Mouse (Mus musculus) kidney, embryonic 16.5 days (tissue): Measurements from ENCODE around the gene Gm11032. TPM values are rescaled to one million over a fixed set of nuclear protein-coding genes. Genes with fewer than 3 reads are reported as not detected.

ENCODE experiments used
- ATAC-seq: fragments of 200-750 bp; cut with Nextera tagmentation; 2 replicates; pipeline ENCODE4 v1.8.0; 2017; ENCODE audit warnings: moderate TSS enrichment; ENCODE audit not compliant: low FRiP score, low TSS enrichment
- H3K27ac ChIP-seq: fragments of 300-500 bp; sonication (generic); 2 replicates; pipeline ENCODE4 v1.5.1; 2014; ENCODE audit warnings: low read length
- H3K27me3 ChIP-seq: fragments of 300-500 bp; sonication (generic); 2 replicates; pipeline ENCODE4 v1.6.1; 2014; ENCODE audit warnings: low read length, control low read depth, mixed read lengths; ENCODE audit not compliant: insufficient read depth
- H3K36me3 ChIP-seq: fragments of 300-500 bp; sonication (generic); 2 replicates; pipeline ENCODE4 v1.6.1; 2014; ENCODE audit warnings: low read length, control low read depth, mixed read lengths; ENCODE audit not compliant: insufficient read depth
- H3K4me1 ChIP-seq: fragments of 300-500 bp; sonication (generic); 2 replicates; pipeline ENCODE4 v1.6.1; 2014; ENCODE audit warnings: low read length, control low read depth, mixed read lengths; ENCODE audit not compliant: insufficient read depth
- H3K4me2 ChIP-seq: fragments of 300-500 bp; sonication (generic); replicated peaks from 2 replicates; pipeline ENCODE4 v1.6.1; 2014; ENCODE audit warnings: low read depth, low read length
- H3K4me3 ChIP-seq: fragments of 300-500 bp; sonication (generic); 2 replicates; pipeline ENCODE4 v1.5.1; 2014; ENCODE audit warnings: mild to moderate bottlenecking, low read length
- H3K9ac ChIP-seq: fragments of 300-500 bp; sonication (generic); replicated peaks from 2 replicates; pipeline ENCODE4 v1.6.1; 2014; ENCODE audit warnings: low read length
- H3K9me3 ChIP-seq: fragments of 300-500 bp; sonication (generic); 2 replicates; pipeline ENCODE4 v1.6.1; 2016; ENCODE audit warnings: low read length, control low read depth
- WGBS: fragments of 180-500 bp; shearing (Covaris S2); extraction: QIAGEN DNeasy Blood & Tissue Kit; methylation state at CpG from one replicate; pipeline ENCODE4 v1.1.7; 2014; 5-methylcytosine and 5-hydroxymethylcytosine counted together
- polyA plus RNA-seq: library from polyadenylated mRNA; unstranded; fragments of >200 nt; fragmentation: Nextera tagmentation; extraction: Ambion mirVana; gene quantifications from 2 replicates; pipeline ENCODE4 v1.2.1, GENCODE M21; 2015

The Gm11032 gene
- polyA plus RNA-seq, 1 experiment from 2014 or later, result not detected

DNA sequence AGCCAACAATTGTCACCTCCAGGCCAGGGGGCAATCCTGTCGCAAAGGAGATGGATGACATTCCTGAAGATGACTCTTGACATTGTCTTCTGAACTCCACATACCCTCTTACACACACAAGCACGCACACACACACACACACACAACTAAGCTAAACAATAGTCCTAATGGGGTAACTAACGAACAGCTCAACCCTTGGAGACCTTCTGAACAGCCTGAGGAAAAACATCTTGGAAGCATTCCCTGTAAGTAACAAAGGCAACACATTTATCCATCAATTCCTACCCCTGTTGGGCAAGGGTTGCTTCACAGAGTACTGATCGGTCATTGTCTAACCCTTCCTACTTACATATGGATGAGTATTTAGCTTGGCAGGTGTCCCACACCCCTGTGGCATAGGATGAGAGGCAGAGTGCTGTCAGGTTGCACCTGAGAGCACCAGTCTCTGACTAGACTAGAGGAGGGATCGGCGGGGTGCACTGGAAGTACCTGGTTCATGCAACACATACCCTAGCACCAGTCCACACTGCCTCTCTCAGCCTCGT, 2.6 kb downstream of the Gm11032 start:
- ATAC-seq, result no peak
- H3K27me3 ChIP-seq, result no peaks in the 10 kb centered on the region
- H3K4me1 ChIP-seq, result no peaks in the 10 kb centered on the region
- H3K27ac ChIP-seq, result no peak overlapping the region
- no peaks in the 10 kb centered on the region for H3K9me3 ChIP-seq
- WGBS, result 74% methylated on average over 7 of the region's 7 CpGs
- H3K4me3 ChIP-seq, result no peak overlapping the region
- no peak overlapping the region for H3K9ac ChIP-seq
- H3K4me2 ChIP-seq, result no peak overlapping the region
- H3K36me3 ChIP-seq, result no peaks in the 10 kb centered on the region

DNA sequence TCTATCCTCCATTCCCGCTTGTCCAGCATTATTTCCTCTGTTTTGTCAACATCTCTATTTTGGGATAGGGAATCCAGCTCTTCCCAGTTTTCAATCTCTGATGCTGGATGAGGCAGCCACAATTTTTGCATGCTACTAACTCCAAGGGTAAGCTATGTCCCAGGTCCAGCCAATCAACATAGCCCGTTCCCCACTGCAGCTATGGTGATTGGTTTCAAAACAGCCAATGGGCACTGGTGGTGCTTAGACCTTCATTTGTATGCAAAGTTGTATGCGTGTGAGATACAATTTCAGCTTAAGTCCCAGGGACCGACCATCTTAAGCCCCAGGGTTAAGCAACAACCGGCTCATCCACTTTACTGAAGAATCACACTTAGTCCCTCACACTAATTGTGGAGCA, 3.1 kb downstream of the Gm11032 start:
- H3K4me1 ChIP-seq, result no peaks in the 10 kb centered on the region
- H3K9me3 ChIP-seq, result no peaks in the 10 kb centered on the region
- ATAC-seq, result no peak
- H3K4me3 ChIP-seq, result no peak overlapping the region
- no peak overlapping the region for H3K4me2 ChIP-seq
- H3K36me3 ChIP-seq, result no peaks in the 10 kb centered on the region
- H3K27me3 ChIP-seq, result no peaks in the 10 kb centered on the region
- no peak overlapping the region for H3K9ac ChIP-seq
- 68% methylated on average over 5 of the region's 5 CpGs for WGBS
- no peak overlapping the region for H3K27ac ChIP-seq

DNA sequence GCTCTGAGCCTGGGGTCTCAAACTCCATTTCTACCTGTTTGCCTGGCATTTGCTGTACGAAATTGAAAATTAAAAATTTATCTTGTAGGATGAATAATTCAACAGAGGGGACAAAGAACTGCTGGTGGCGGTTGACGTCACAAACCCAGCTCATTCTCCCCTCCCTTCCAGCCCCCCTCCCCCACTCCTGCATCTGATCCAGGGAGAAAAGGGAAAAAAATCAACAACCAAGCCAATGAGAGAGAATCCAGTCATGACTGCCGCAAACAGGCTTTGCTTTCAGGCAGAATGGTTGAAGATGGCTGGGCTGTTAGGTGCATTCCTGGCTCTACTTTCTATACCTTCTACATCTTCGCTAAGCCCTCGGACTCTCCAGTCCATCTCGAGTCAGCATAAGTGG, 6.1 kb downstream of the Gm11032 start:
- Histone ChIP-seq H3K9ac (no peak overlapping the region), H3K27ac (no peak overlapping the region), H3K4me2 (no peak overlapping the region), H3K27me3 (no peaks in the 10 kb centered on the region), H3K4me1 (peaks cover 5% of the 10 kb centered on the region; the same call in 1 of the 2 replicates), H3K9me3 (no peaks in the 10 kb centered on the region), H3K4me3 (no peak overlapping the region), H3K36me3 (no peaks in the 10 kb centered on the region)
- WGBS, result 86% methylated on average over 7 of the region's 7 CpGs
- no peak for ATAC-seq

DNA sequence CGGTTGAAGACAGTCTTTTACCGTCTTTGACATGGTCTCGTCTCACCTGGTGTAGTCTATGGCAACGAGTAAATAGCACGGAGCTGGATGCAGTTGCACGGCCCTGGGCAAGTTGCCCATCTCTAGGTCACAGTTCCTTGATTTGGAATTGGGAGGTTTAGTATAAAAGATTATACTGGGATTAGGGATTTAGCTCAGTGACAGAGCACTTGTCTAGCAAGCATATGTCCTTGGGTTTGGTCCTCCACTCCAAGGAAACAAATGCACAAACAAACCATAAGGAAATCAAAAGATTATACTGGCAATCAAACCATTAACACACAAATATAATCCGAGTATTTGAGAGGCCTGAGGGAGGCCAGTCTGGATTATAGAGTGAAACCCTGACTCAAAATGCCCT, 7.8 kb downstream of the Gm11032 start:
- no peak for ATAC-seq
- WGBS, result 69% methylated on average over 7 of the region's 7 CpGs
- no peak overlapping the region for H3K4me3 ChIP-seq
- no peak overlapping the region for H3K9ac ChIP-seq
- no peaks in the 10 kb centered on the region for H3K36me3 ChIP-seq
- peaks cover 5% of the 10 kb centered on the region; the same call in 1 of the 2 replicates for H3K4me1 ChIP-seq
- no peak overlapping the region for H3K27ac ChIP-seq
- no peak overlapping the region for H3K4me2 ChIP-seq
- no peaks in the 10 kb centered on the region for H3K27me3 ChIP-seq
- no peaks in the 10 kb centered on the region for H3K9me3 ChIP-seq

DNA sequence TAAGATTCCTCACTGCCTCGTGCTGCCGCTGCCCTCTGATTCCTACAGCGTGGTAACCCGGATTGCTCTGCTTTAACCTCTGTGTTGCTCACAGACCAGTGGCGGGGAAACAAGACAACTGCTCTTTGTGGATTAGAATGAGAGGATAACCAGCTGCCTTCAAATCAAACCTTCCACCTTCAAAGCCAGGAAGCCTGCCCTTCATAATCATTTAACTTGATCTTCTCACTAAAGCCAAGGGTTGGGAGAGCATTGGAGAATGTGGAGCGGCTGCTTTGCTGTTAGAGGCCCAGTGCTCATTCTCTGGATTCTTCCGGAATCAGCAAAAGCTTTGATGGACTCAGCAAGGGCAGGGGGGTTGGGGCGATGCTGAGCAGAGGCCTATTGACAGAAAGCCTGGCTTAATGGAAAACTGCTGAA, 10.0 kb downstream of the Gm11032 start:
- ATAC-seq, result 0 out of 2 replicates have a peak, but pooled peaks have one; percentile 12
- WGBS, result 31% methylated on average over 8 of the region's 8 CpGs
- Histone ChIP-seq H3K4me2 (no peak overlapping the region), H3K4me1 (peaks cover 5% of the 10 kb centered on the region; the same call in 1 of the 2 replicates), H3K27ac (0 out of 2 replicates have a peak overlapping the region, but pooled peaks have one; percentile 27), H3K4me3 (no peak overlapping the region), H3K9me3 (no peaks in the 10 kb centered on the region), H3K9ac (no peak overlapping the region), H3K36me3 (no peaks in the 10 kb centered on the region), H3K27me3 (no peaks in the 10 kb centered on the region)

DNA sequence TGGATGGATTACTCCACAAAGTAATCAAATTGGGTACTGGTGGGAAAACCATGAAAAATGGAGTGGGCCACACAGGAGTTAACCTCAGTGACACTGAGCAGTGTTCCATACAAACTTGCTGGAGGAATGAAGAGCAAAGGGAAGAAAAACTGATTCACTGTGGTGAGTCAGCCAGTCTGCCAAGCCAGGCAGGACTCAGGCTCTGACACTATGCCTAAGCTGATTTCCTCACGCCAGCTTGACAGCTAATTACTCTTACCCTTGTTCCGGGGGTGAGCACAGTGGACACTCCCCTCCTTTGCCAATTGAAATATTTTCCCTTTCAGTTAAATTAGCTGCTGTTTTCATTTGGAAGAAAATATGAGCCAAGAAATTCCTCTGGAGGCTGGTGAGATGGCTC, 13.6 kb downstream of the Gm11032 start:
- Histone ChIP-seq H3K27me3 (no peaks in the 10 kb centered on the region), H3K4me1 (peaks cover 9% of the 10 kb centered on the region), H3K9ac (no peak overlapping the region), H3K4me3 (no peak overlapping the region), H3K27ac (no peak overlapping the region), H3K36me3 (no peaks in the 10 kb centered on the region), H3K9me3 (no peaks in the 10 kb centered on the region), H3K4me2 (no peak overlapping the region)
- WGBS, result 23% methylated on average over 2 of the region's 2 CpGs
- no peak for ATAC-seq

DNA sequence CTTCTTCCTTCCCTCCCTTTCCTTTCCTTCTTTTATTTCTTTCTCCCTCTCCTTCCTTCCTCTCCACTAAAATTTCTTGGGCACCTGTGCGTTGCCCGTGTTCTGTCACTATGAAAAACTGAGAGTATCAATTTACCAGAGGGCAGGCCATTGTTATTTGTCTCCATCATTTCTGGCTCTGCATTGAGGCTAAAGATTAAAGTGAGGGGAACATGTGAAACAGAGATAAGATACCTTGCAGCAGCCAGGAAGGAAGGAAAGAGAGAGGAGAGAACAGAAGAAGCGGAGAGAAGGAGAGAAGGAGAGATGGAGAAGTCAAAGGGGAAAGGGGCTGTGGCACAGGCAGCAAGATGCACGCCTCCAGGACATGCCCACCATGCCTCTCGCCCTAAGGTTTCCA, 14.5 kb downstream of the Gm11032 start:
- no peak overlapping the region for H3K27ac ChIP-seq

DNA sequence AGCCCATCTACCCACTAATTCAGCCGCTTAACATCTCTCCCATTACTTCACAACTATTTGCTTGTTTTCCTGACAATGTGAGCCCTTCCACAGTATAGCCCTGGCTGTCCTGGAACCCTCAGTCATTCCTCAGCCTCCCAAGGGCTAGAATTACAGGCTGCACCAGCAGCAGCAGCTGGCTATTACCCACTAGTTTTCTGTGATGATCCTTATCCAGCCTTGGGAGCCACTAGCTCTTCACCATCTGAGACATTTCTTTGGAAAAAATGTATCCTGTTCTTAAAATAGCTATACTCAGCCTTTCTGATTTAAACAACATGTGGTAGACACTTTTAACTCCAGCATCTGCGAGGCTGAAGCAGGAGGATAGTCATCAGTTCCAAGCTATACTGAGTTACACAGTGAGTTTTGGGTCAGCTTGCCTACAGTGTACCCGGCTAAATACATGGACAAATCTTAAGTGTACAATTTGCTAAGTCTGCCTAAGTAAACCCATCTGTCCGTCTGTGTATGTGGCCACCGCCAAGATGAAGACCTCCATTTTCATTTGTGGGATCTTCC, 17.0 kb downstream of the Gm11032 start:
- Histone ChIP-seq H3K4me1 (peaks cover 9% of the 10 kb centered on the region), H3K27me3 (no peaks in the 10 kb centered on the region), H3K4me2 (peak overlapping the region; percentile 58), H3K4me3 (peak overlapping the region; percentile 74), H3K27ac (peak overlapping the region; percentile 64), H3K9ac (0 out of 2 replicates have a peak overlapping the region, but pooled peaks have one; percentile 8), H3K9me3 (no peaks in the 10 kb centered on the region), H3K36me3 (0 out of 2 replicates have a peak, but pooled peaks cover 3% of the 10 kb centered on the region)
- 48% methylated on average over 5 of the region's 5 CpGs for WGBS
- 0 out of 2 replicates have a peak, but pooled peaks have one; percentile 20 for ATAC-seq

More for the DNA sequence above, 14.5 kb downstream of the Gm11032 start:
- no peak overlapping the region for H3K4me3 ChIP-seq
- H3K9ac ChIP-seq, result no peak overlapping the region
- H3K4me1 ChIP-seq, result peaks cover 14% of the 10 kb centered on the region
- no peaks in the 10 kb centered on the region for H3K36me3 ChIP-seq
- WGBS, result 47% methylated on average over 5 of the region's 5 CpGs
- no peaks in the 10 kb centered on the region for H3K27me3 ChIP-seq
- no peak overlapping the region for H3K4me2 ChIP-seq
- no peaks in the 10 kb centered on the region for H3K9me3 ChIP-seq
- ATAC-seq, result no peak

DNA sequence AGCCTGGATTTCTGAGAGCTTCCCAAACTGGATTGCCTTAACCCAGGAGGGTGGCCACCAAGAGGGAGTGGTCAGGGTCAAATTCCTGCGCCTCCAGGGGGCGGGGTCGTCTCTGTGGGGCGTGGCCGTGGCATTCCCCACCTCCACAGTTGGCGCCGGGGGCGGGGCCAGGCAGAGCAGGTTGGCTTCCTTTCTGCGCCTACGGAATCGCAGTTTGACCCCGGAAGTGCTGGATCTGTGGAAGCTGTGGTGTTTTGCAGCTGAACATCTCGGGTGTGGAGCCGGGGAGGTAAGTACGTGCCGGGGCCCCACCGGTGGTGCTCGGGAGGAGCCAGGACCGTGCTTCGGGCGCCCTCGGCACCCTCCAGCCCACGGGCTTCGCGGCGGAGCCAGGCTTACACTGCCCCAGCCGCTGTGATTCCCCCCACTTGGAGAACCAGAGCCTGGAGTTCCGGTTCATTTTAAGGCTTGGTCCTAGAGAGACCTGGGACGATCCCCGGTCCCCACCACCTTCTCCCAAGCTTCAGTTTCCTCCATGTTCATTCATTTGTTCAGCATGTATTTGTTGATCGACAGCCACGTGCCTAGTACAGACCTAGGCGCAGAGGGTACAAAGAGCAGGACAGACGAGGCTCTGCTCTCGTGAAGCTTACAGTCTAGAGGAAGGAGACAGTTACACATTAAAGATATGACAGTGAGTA, 17.8 kb downstream of the Gm11032 start, which contains the start of gene Ascc2:
Ascc2 (plus strand) TSS at position 214 of the 701 bp plus-strand sequence.
- H3K27me3 ChIP-seq, result no peaks in the 10 kb centered on the region
- peaks cover 9% of the 10 kb centered on the region for H3K4me1 ChIP-seq
- WGBS, result under 1% methylated on average over 35 of the region's 35 CpGs
- H3K9me3 ChIP-seq, result no peaks in the 10 kb centered on the region
- H3K4me2 ChIP-seq, result peak within 1 kb of the TSS; percentile 58
- peak within 1 kb of the TSS; percentile 74 for H3K9ac ChIP-seq
- ATAC-seq, result peak; percentile 93
- H3K27ac ChIP-seq, result peak within 1 kb of the TSS; percentile 70
- H3K4me3 ChIP-seq, result peak within 1 kb of the TSS; percentile 74
- H3K36me3 ChIP-seq, result peaks cover 10% of the 10 kb centered on the region; the same call in 1 of the 2 replicates
